Mouse (Mus musculus) C2C12 (cell line): ENCODE measurements around the gene Ncmap. TPM values are rescaled to one million over a fixed set of nuclear protein-coding genes. Genes with fewer than 3 reads are reported as not detected.

Source experiments
- H3K27me3 ChIP-seq: one replicate; pipeline ENCODE4 v1.6.1; 2011; ENCODE audit not compliant: control insufficient read depth, insufficient read depth, insufficient read length
- H3K36me3 ChIP-seq: one replicate; pipeline ENCODE4 v1.6.1; 2011; ENCODE audit not compliant: control insufficient read depth, insufficient read depth
- H3K4me3 ChIP-seq: one replicate; pipeline ENCODE4 v1.5.1; 2011; ENCODE audit warnings: mild to moderate bottlenecking, control low read depth; ENCODE audit not compliant: poor library complexity, insufficient read depth, severe bottlenecking
- H3K79me2 ChIP-seq: one replicate; pipeline ENCODE4 v1.6.1; 2011; ENCODE audit not compliant: control insufficient read depth, insufficient read depth
- H3K79me3 ChIP-seq: one replicate; pipeline ENCODE4 v1.6.1; 2011; ENCODE audit warnings: low read depth, control low read depth
- H3ac ChIP-seq: one replicate; pipeline ENCODE3; 2011; ENCODE audit warnings: low read depth; ENCODE audit not compliant: control insufficient read depth, insufficient read length
- CEBPB ChIP-seq: IDR thresholded peaks from one replicate; pipeline ENCODE4 v1.6.1; 2011; ENCODE audit warnings: low read depth, mild to moderate bottlenecking, control low read depth, moderate library complexity
- CTCF ChIP-seq: IDR thresholded peaks from one replicate; pipeline ENCODE4 v1.5.1; 2011; ENCODE audit not compliant: control insufficient read depth, insufficient read depth, insufficient read length
- FOSL1 ChIP-seq: IDR thresholded peaks from one replicate; pipeline ENCODE4 v1.8.0; 2011; ENCODE audit warnings: mild to moderate bottlenecking, low read length; ENCODE audit not compliant: poor library complexity, insufficient read depth, severe bottlenecking
- MAX ChIP-seq: IDR thresholded peaks from one replicate; pipeline ENCODE4 v1.6.1; 2011; ENCODE audit warnings: mild to moderate bottlenecking, control low read depth
- MYOD1 ChIP-seq: IDR thresholded peaks from one replicate; pipeline ENCODE4 v1.6.1; 2011; ENCODE audit warnings: low read depth; ENCODE audit not compliant: control insufficient read depth, insufficient read length
- MYOG ChIP-seq: IDR thresholded peaks from one replicate; pipeline ENCODE4 v1.6.1; 2011; ENCODE audit not compliant: control insufficient read depth, insufficient read length; ENCODE audit errors: extremely low read depth
- USF1 ChIP-seq: IDR thresholded peaks from one replicate; pipeline ENCODE4 v1.6.1; 2011; ENCODE audit warnings: low read depth, mild to moderate bottlenecking, control low read depth, moderate library complexity
- polyA plus RNA-seq: library from polyadenylated mRNA; unstranded; fragments of >200 nt; fragmentation: generic; extraction: Trizol; gene quantifications from one replicate; pipeline ENCODE4 v1.2.1, GENCODE M21; 2012; ENCODE audit warnings: missing spikeins

Ncmap gene
- polyA plus RNA-seq, 1 experiment, result 0.02 TPM

- Histone ChIP-seq H3K79me2 (no peaks in the 10 kb centered on the region), H3K4me3 (no peak overlapping the region), H3K27me3 (no peaks in the 10 kb centered on the region), H3K36me3 (no peaks in the 10 kb centered on the region), H3ac (no peak overlapping the region), H3K79me3 (no peaks in the 10 kb centered on the region)
- TF ChIP-seq CTCF (peak; percentile 85), MYOD1 (no peak)
Measured at GRCm38 (mm10) chr4:135411633-135412032, 13.6 kb upstream of the Ncmap start.

- H3ac ChIP-seq, result no peak overlapping the region
- H3K36me3 ChIP-seq, result no peaks in the 10 kb centered on the region
- no peak overlapping the region for H3K4me3 ChIP-seq
- no peaks in the 10 kb centered on the region for H3K27me3 ChIP-seq
- H3K79me2 ChIP-seq, result no peaks in the 10 kb centered on the region
- TF ChIP-seq USF1 (no peak), MYOD1 (no peak), CTCF (no peak), MAX (no peak), CEBPB (no peak), MYOG (no peak), FOSL1 (no peak)
- no peaks in the 10 kb centered on the region for H3K79me3 ChIP-seq
Measured at GRCm38 (mm10) chr4:135406180-135406579, 8.2 kb upstream of the Ncmap start.

- Histone ChIP-seq H3K27me3 (no peaks in the 10 kb centered on the region), H3ac (no peak overlapping the region), H3K36me3 (no peaks in the 10 kb centered on the region), H3K4me3 (no peak overlapping the region), H3K79me2 (no peaks in the 10 kb centered on the region), H3K79me3 (no peaks in the 10 kb centered on the region)
- TF ChIP-seq MAX (no peak), CEBPB (no peak), CTCF (no peak), MYOG (no peak), MYOD1 (no peak), FOSL1 (no peak), USF1 (no peak)
Measured at GRCm38 (mm10) chr4:135404916-135405315, 6.9 kb upstream of the Ncmap start.

- TF ChIP-seq MAX, result no peak
- no peak for TF ChIP-seq MYOG
- no peak for TF ChIP-seq CEBPB
- TF ChIP-seq MYOD1, result no peak
- TF ChIP-seq USF1, result no peak
- no peak for TF ChIP-seq CTCF
- TF ChIP-seq FOSL1, result no peak
- Histone ChIP-seq H3K4me3 (no peak overlapping the region), H3K79me2 (no peaks in the 10 kb centered on the region), H3K27me3 (peaks cover 8% of the 10 kb centered on the region), H3ac (no peak overlapping the region), H3K79me3 (no peaks in the 10 kb centered on the region), H3K36me3 (no peaks in the 10 kb centered on the region)
Measured at GRCm38 (mm10) chr4:135404048-135404447, 6.0 kb upstream of the Ncmap start.

- Histone ChIP-seq H3ac (no peak overlapping the region), H3K79me3 (no peaks in the 10 kb centered on the region)
- TF ChIP-seq MYOG, result no peak
- no peak for TF ChIP-seq CEBPB
- TF ChIP-seq MYOD1, result no peak
- TF ChIP-seq MAX, result no peak
- TF ChIP-seq USF1, result no peak
- no peak for TF ChIP-seq FOSL1
Measured at GRCm38 (mm10) chr4:135401881-135402280, 3.9 kb upstream of the Ncmap start.

GRCm38 (mm10) chr4:135397551-135397950 is 476 bp downstream of the Ncmap start:
- Histone ChIP-seq H3K79me3 (no peaks in the 10 kb centered on the region), H3K4me3 (no peak overlapping the region), H3K36me3 (no peaks in the 10 kb centered on the region), H3K27me3 (peaks cover 31% of the 10 kb centered on the region), H3ac (no peak overlapping the region), H3K79me2 (no peaks in the 10 kb centered on the region)
- TF ChIP-seq CEBPB, result no peak

More at GRCm38 (mm10) chr4:135401881-135402280, 3.9 kb upstream of the Ncmap start:
- peaks cover 25% of the 10 kb centered on the region for H3K27me3 ChIP-seq
- H3K36me3 ChIP-seq, result no peaks in the 10 kb centered on the region
- H3K79me2 ChIP-seq, result no peaks in the 10 kb centered on the region
- no peak overlapping the region for H3K4me3 ChIP-seq
